Mouse (Mus musculus) stomach, postnatal 0 days (tissue): ENCODE measurements around the gene Ccdc121. TPM values are rescaled to one million over a fixed set of nuclear protein-coding genes. Genes with fewer than 3 reads are reported as not detected.
A peak's percentile ranks its signal among the peaks of the same experiment; 100 is the strongest.

ENCODE experiments used
- ATAC-seq: fragments of 200-750 bp; cut with Nextera tagmentation; 2 replicates; pipeline ENCODE4 v1.8.0; 2017; ENCODE audit not compliant: low FRiP score, low TSS enrichment
- DNase-seq: peaks from one replicate; pipeline ENCODE4 v3.0.0-alpha.2; 2016; ENCODE audit warnings: low spot score
- H3K27ac ChIP-seq: fragments of 300-500 bp; sonication (generic); replicated peaks from 2 replicates; pipeline ENCODE4 v1.5.1; 2014; ENCODE audit warnings: mild to moderate bottlenecking, control low read depth
- H3K27me3 ChIP-seq: fragments of 300-500 bp; sonication (generic); 2 replicates; pipeline ENCODE4 v1.6.1; 2014; ENCODE audit warnings: low read length; ENCODE audit not compliant: control insufficient read depth, insufficient read depth
- H3K36me3 ChIP-seq: fragments of 300-500 bp; sonication (generic); 2 replicates; pipeline ENCODE4 v1.6.1; 2014; ENCODE audit warnings: low read length, mixed read lengths; ENCODE audit not compliant: control insufficient read depth, insufficient read depth
- H3K4me1 ChIP-seq: fragments of 300-500 bp; sonication (generic); replicated peaks from 2 replicates; pipeline ENCODE4 v1.6.1; 2014; ENCODE audit warnings: antibody characterized with exemption; ENCODE audit not compliant: control insufficient read depth, insufficient read depth
- H3K4me2 ChIP-seq: fragments of 300-500 bp; sonication (generic); replicated peaks from 2 replicates; pipeline ENCODE4 v1.6.1; 2014; ENCODE audit warnings: low read depth, mild to moderate bottlenecking, control low read depth, moderate library complexity
- H3K4me3 ChIP-seq: fragments of 300-500 bp; sonication (generic); 2 replicates; pipeline ENCODE4 v1.5.1; 2014; ENCODE audit warnings: low read depth, low read length, control low read depth
- H3K9ac ChIP-seq: fragments of 300-500 bp; sonication (generic); 2 replicates; pipeline ENCODE4 v1.6.1; 2014; ENCODE audit warnings: mild to moderate bottlenecking, low read length, control low read depth, mixed read lengths
- H3K9me3 ChIP-seq: fragments of 300-500 bp; sonication (generic); 2 replicates; pipeline ENCODE4 v1.6.1; 2016; ENCODE audit warnings: low read length; ENCODE audit not compliant: control insufficient read depth
- CTCF ChIP-seq: IDR thresholded peaks from 2 replicates; pipeline ENCODE4 v1.5.1; 2016; ENCODE audit warnings: antibody characterized with exemption, low read depth, mild to moderate bottlenecking, moderate library complexity
- EP300 ChIP-seq: optimal IDR thresholded peaks from 2 replicates; pipeline ENCODE3; 2016; ENCODE audit warnings: antibody characterized with exemption
- WGBS: fragments of 180-500 bp; shearing (Covaris S2); extraction: QIAGEN DNeasy Blood & Tissue Kit; methylation state at CpG from one replicate; pipeline ENCODE4 v1.1.7; 2014; 5-methylcytosine and 5-hydroxymethylcytosine counted together
- polyA plus RNA-seq: library from polyadenylated mRNA; unstranded; fragments of >200 nt; fragmentation: Nextera tagmentation; extraction: Ambion mirVana; gene quantifications from 2 replicates; pipeline ENCODE4 v1.2.1, GENCODE M21; 2015

Gene Ccdc121
- not detected in 2 replicates for polyA plus RNA-seq

DNA sequence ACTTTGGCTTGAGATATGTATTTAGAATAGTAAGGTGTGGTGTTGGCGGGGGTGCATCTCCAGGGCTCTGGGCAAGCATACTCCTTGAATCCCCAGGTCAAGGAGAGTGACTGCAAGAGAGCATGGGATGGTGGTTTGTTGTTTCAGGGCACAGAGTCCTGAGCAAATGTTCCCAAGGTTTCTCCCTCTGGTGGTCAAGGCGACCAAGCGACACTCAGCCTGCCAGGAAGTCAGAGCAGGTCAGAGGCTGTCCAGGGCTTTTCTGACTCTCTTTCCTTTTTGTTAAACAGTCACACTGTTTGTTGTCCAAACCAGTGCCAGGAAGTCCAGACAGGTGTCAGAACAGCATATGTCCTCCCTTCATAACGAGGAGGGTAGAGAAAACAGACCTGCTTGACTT is at the start of gene Ccdc121:
TSS of gene Ccdc121 (minus strand) at position 145 of the 400 bp plus-strand sequence.
- Histone ChIP-seq H3K36me3 (no peaks in the 10 kb centered on the region), H3K9me3 (no peaks in the 10 kb centered on the region), H3K9ac (no peak within 1 kb of the TSS), H3K4me2 (no peak within 1 kb of the TSS), H3K4me1 (no peaks in the 10 kb centered on the region), H3K27ac (no peak within 1 kb of the TSS), H3K27me3 (no peaks in the 10 kb centered on the region), H3K4me3 (no peak within 1 kb of the TSS)
- peak; percentile 69 for TF ChIP-seq CTCF
- no peak for TF ChIP-seq EP300
- ATAC-seq (0 out of 2 replicates have a peak, but pooled peaks have one; percentile 8), DNase-seq (peak; percentile 41)
- WGBS, result 54% methylated on average over 4 of the region's 4 CpGs

DNA sequence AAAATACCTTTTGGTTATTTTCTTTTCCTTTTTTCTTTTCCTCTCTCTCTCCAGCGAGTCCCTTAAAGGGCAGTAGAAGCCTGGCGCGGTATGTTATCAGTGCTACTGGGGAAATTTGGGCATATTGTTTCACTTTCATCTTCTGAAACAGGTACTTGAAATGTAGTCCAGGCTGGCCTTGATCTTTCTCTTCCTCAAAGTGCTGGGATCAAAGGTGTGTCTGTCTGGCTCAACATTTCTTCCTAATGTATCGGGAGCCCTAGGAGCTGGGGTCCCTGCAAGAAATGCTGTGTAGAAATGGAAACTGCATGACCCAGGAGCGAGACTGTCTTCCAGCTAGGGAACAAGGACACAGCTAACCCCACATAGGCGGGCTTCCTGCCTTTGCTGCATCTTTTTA is 49.1 kb upstream of the Ccdc121 start:
- no peak overlapping the region for H3K9ac ChIP-seq
- 86% methylated on average over 6 of the region's 6 CpGs for WGBS
- DNase-seq, result no peak
- no peaks in the 10 kb centered on the region for H3K9me3 ChIP-seq
- no peaks in the 10 kb centered on the region for H3K4me1 ChIP-seq
- no peak for ATAC-seq
- H3K4me3 ChIP-seq, result no peak overlapping the region
- TF ChIP-seq CTCF, result no peak
- no peak for TF ChIP-seq EP300
- H3K27ac ChIP-seq, result no peak overlapping the region
- no peaks in the 10 kb centered on the region for H3K27me3 ChIP-seq
- H3K36me3 ChIP-seq, result no peaks in the 10 kb centered on the region
- no peak overlapping the region for H3K4me2 ChIP-seq

DNA sequence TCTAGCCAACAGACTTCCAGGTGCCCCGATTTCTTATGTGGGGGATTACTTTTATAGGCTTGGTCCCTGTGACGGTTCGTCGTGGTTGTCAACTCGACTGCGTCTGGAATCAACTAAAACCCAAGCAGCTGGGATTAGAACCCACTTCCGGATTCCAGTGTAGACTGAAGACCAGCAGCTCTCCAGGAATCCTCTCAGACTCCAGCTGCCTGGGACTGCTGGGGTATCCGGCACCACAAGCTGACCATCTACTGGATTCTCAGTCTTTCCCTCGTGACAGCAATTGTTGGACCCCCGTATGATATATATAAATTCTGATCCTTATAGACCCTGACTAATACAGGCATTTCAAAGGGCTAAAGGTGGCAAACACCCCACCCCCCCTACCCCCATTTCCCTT is 48.4 kb upstream of the Ccdc121 start:
- Histone ChIP-seq H3K4me1 (no peaks in the 10 kb centered on the region), H3K27me3 (no peaks in the 10 kb centered on the region), H3K9ac (no peak overlapping the region), H3K9me3 (no peaks in the 10 kb centered on the region), H3K4me2 (no peak overlapping the region), H3K27ac (no peak overlapping the region), H3K4me3 (no peak overlapping the region), H3K36me3 (no peaks in the 10 kb centered on the region)
- no peak for DNase-seq
- no peak for ATAC-seq
- WGBS, result 75% methylated on average over 10 of the region's 10 CpGs
- TF ChIP-seq CTCF (no peak), EP300 (no peak)

DNA sequence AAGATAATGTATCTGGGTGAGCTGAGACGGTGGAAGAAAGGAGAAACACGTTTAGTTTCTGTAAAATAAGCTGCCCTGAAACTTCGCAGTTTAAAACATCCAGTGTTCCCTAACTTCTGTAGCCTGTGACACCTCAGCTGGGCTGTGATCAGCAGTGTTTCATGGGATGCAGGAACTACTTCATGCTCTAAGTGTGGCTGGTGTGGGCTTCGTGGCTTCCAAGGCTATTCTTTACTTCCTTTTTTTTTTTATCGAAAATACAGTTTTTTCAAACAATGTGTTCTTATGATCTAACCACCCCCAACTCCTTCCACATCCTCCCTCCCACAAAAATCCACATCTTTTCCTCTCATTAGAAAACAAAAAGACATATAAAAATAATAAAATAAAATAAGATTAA is 44.2 kb upstream of the Ccdc121 start:
- 70% methylated on average over 5 of the region's 5 CpGs for WGBS
- no peaks in the 10 kb centered on the region for H3K36me3 ChIP-seq
- no peaks in the 10 kb centered on the region; the same call in 1 of the 2 replicates for H3K4me1 ChIP-seq
- no peaks in the 10 kb centered on the region for H3K9me3 ChIP-seq
- no peaks in the 10 kb centered on the region for H3K27me3 ChIP-seq
- DNase-seq, result no peak
- no peak overlapping the region for H3K27ac ChIP-seq
- H3K4me2 ChIP-seq, result no peak overlapping the region
- ATAC-seq, result no peak
- no peak overlapping the region for H3K9ac ChIP-seq
- TF ChIP-seq EP300 (no peak), CTCF (no peak)
- no peak overlapping the region for H3K4me3 ChIP-seq

DNA sequence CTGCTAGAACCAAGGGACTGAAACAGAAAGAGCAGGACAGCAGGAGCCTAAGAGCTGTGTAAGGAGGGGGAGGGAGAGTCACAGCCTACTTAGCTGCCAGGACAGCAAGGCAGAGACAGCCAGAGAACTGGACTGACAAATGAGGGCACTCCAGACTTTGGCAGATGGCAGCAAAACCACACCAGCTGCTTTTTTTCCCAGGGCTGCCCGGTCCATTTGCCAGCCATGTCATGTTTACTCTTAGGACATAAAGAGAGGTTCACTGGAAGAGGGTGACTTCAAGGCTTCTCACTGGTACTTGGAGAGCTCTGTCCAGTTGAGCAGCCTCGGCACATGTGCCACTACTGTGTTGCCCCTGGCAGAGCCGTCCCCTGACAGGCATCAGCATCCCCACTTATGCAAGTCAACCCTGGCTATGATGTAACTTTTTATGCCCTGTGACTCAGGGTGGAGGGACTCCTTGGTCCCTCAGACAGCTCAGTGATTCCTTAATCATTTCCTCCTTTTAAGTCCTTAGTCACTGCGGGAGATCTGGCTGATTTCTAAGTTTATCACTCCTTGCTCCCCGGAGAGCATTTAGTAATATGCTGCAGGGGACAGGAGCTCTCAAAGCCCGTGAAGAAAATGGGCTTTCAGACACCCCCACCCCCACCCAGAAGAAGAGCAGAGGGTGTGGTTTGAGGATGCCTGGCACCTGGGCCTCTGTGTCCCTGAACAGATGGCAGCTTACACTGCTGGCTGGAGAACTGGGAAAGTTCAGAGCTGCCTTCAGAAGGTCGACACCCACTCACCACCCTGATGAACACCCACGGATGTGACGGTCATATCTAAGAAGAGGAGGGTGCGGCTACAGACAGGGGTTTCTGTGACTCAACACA is 41.5 kb upstream of the Ccdc121 start:
- WGBS, result 39% methylated on average over 10 of the region's 10 CpGs
- H3K27ac ChIP-seq, result no peak overlapping the region
- no peak for DNase-seq
- no peaks in the 10 kb centered on the region for H3K9me3 ChIP-seq
- peak; percentile 49 for ATAC-seq
- H3K36me3 ChIP-seq, result no peaks in the 10 kb centered on the region
- no peaks in the 10 kb centered on the region for H3K27me3 ChIP-seq
- no peak overlapping the region for H3K4me2 ChIP-seq
- no peak overlapping the region for H3K9ac ChIP-seq
- no peak for TF ChIP-seq EP300
- TF ChIP-seq CTCF, result no peak
- no peak overlapping the region for H3K4me3 ChIP-seq
- H3K4me1 ChIP-seq, result no peaks in the 10 kb centered on the region; the same call in 1 of the 2 replicates

DNA sequence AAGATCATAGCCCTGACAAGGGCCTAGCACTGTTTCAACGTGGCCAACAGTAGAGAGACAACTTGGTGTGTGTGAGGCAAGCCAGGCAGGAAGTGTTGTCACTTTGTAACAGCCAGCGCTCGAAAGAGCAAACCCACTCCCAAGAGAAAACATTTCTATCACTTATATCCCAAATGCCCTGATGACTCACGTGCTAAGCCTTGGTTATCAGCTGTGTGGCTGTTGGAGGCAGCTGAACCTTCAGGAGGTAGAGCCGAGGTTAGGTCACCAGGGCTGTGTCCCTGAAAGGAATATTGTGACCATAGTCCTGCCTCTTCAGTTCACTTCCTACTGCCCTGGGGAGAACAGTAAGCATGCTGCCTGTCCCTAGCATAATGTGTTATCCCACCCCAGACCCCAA is 39.6 kb upstream of the Ccdc121 start:
- Histone ChIP-seq H3K27me3 (no peaks in the 10 kb centered on the region), H3K36me3 (no peaks in the 10 kb centered on the region), H3K4me1 (no peaks in the 10 kb centered on the region; the same call in 1 of the 2 replicates), H3K9ac (no peak overlapping the region), H3K27ac (no peak overlapping the region), H3K4me2 (no peak overlapping the region), H3K4me3 (no peak overlapping the region), H3K9me3 (no peaks in the 10 kb centered on the region)
- TF ChIP-seq CTCF, result no peak
- TF ChIP-seq EP300, result no peak
- ATAC-seq, result peak; percentile 60; the same call in 1 of the 2 replicates
- no peak for DNase-seq
- WGBS, result 45% methylated on average over 5 of the region's 5 CpGs
